Mouse (Mus musculus): ENCODE data around the gene H2-M2. TPM values are rescaled to one million over a fixed set of nuclear protein-coding genes. Genes with fewer than 3 reads are reported as not detected.
"Not testable (repeated sequence)": the region's sequence is repeated elsewhere in the genome, so short reads cannot be mapped to it uniquely, and the experiment has no call there.

H2-M2 gene
- polyA plus RNA-seq (2016; fragmentation: Nextera tagmentation; extraction: Ambion mirVana), result not detected in 2 replicates

GRCm38 (mm10) chr17:37483452-37483851, at the start of gene H2-M2:
H2-M2 (minus strand) TSS chr17:37483552.
- Histone ChIP-seq H3K36me3 (no peaks in the 10 kb centered on the region), H3K4me2 (no peak within 1 kb of the TSS), H3K9ac (no peak within 1 kb of the TSS), H3K27ac (ENCODE audit: poor library complexity, severe bottlenecking) (no peak within 1 kb of the TSS), H3K9me3 (replicated peaks) (peaks cover 21% of the 10 kb centered on the region), H3K4me3 (no peak within 1 kb of the TSS), H3K4me1 (replicated peaks) (no peaks in the 10 kb centered on the region), H3K27me3 (replicated peaks) (no peaks in the 10 kb centered on the region)
- ATAC-seq (ENCODE audit: insufficient number of reproducible peaks, low FRiP score), result no peak
- WGBS, result 66% methylated on average over 2 of the region's 2 CpGs

- H3K36me3 ChIP-seq; H3K4me2 ChIP-seq; H3K9ac ChIP-seq; H3K4me1 ChIP-seq (replicated peaks); ATAC-seq (ENCODE audit: insufficient number of reproducible peaks, low FRiP score); H3K9me3 ChIP-seq (replicated peaks); H3K27me3 ChIP-seq (replicated peaks); H3K4me3 ChIP-seq; H3K27ac ChIP-seq (ENCODE audit: poor library complexity, severe bottlenecking): not testable (repeated sequence)
- 46% methylated on average over 1 of the region's 1 CpGs for WGBS
Measured at GRCm38 (mm10) chr17:37525427-37525826, 42.1 kb upstream of the H2-M2 start.

- H3K36me3 ChIP-seq; H3K9ac ChIP-seq; H3K4me2 ChIP-seq; H3K9me3 ChIP-seq (replicated peaks); ATAC-seq (ENCODE audit: insufficient number of reproducible peaks, low FRiP score); H3K4me1 ChIP-seq (replicated peaks); H3K4me3 ChIP-seq; H3K27ac ChIP-seq (ENCODE audit: poor library complexity, severe bottlenecking); H3K27me3 ChIP-seq (replicated peaks): not testable (repeated sequence)
Measured at GRCm38 (mm10) chr17:37524612-37525011, 41.3 kb upstream of the H2-M2 start.

- no peak for ATAC-seq (ENCODE audit: insufficient number of reproducible peaks, low FRiP score)
- 80% methylated on average over 4 of the region's 4 CpGs for WGBS
- H3K4me1 ChIP-seq (replicated peaks), result no peaks in the 10 kb centered on the region
Measured at GRCm38 (mm10) chr17:37507730-37508129, 24.4 kb upstream of the H2-M2 start, which contains the start of gene Olfr111. Olfr111 (plus strand) TSS chr17:37508030.

GRCm38 (mm10) chr17:37491930-37492518, 8.7 kb upstream of the H2-M2 start, which contains the start of gene Olfr110:
Olfr110 (plus strand) TSS chr17:37492468.
- H3K36me3 ChIP-seq, result no peaks in the 10 kb centered on the region
- no peaks in the 10 kb centered on the region for H3K4me1 ChIP-seq (replicated peaks)
- WGBS, result 23% methylated on average over 1 of the region's 1 CpGs
- H3K27me3 ChIP-seq (replicated peaks), result no peaks in the 10 kb centered on the region
- no peak for ATAC-seq (ENCODE audit: insufficient number of reproducible peaks, low FRiP score)
- H3K27ac ChIP-seq (ENCODE audit: poor library complexity, severe bottlenecking), result no peak within 1 kb of the TSS
- no peaks in the 10 kb centered on the region for H3K9me3 ChIP-seq (replicated peaks)
- H3K4me3 ChIP-seq, result no peak within 1 kb of the TSS
- no peak within 1 kb of the TSS for H3K9ac ChIP-seq
- no peak within 1 kb of the TSS for H3K4me2 ChIP-seq

More at GRCm38 (mm10) chr17:37507730-37508129, 24.4 kb upstream of the H2-M2 start, which contains the start of gene Olfr111:
- Histone ChIP-seq H3K4me2 (no peak within 1 kb of the TSS), H3K9me3 (replicated peaks) (peaks cover 6% of the 10 kb centered on the region; the same call in 1 of the 2 replicates), H3K36me3 (no peaks in the 10 kb centered on the region), H3K27me3 (replicated peaks) (no peaks in the 10 kb centered on the region), H3K4me3 (no peak within 1 kb of the TSS), H3K27ac (ENCODE audit: poor library complexity, severe bottlenecking) (no peak within 1 kb of the TSS), H3K9ac (no peak within 1 kb of the TSS)

GRCm38 (mm10) chr17:37458616-37459015, 24.7 kb downstream of the H2-M2 start, which contains the start of gene Olfr109:
Olfr109 (plus strand) TSS chr17:37458916.
- H3K4me1 ChIP-seq (replicated peaks), result no peaks in the 10 kb centered on the region

GRCm38 (mm10) chr17:37445180-37445579, 38.2 kb downstream of the H2-M2 start, which contains the start of gene Olfr108:
Olfr108 (plus strand) TSS chr17:37445480.
- H3K36me3 ChIP-seq, result no peaks in the 10 kb centered on the region
- H3K4me3 ChIP-seq, result no peak within 1 kb of the TSS
- no peaks in the 10 kb centered on the region for H3K9me3 ChIP-seq (replicated peaks)
- WGBS, result 84% methylated on average over 1 of the region's 1 CpGs
- ATAC-seq (ENCODE audit: insufficient number of reproducible peaks, low FRiP score), result no peak
- H3K27ac ChIP-seq (ENCODE audit: poor library complexity, severe bottlenecking), result no peak within 1 kb of the TSS
- H3K4me2 ChIP-seq, result no peak within 1 kb of the TSS
- no peaks in the 10 kb centered on the region for H3K4me1 ChIP-seq (replicated peaks)
- no peaks in the 10 kb centered on the region for H3K27me3 ChIP-seq (replicated peaks)
- H3K9ac ChIP-seq, result no peak within 1 kb of the TSS

More at GRCm38 (mm10) chr17:37458616-37459015, 24.7 kb downstream of the H2-M2 start, which contains the start of gene Olfr109:
- no peak for ATAC-seq (ENCODE audit: insufficient number of reproducible peaks, low FRiP score)
- 72% methylated on average over 1 of the region's 1 CpGs for WGBS
- H3K4me3 ChIP-seq, result no peak within 1 kb of the TSS
- H3K27ac ChIP-seq (ENCODE audit: poor library complexity, severe bottlenecking), result no peak within 1 kb of the TSS
- no peaks in the 10 kb centered on the region for H3K27me3 ChIP-seq (replicated peaks)
- no peaks in the 10 kb centered on the region for H3K9me3 ChIP-seq (replicated peaks)
- H3K36me3 ChIP-seq, result no peaks in the 10 kb centered on the region
- H3K4me2 ChIP-seq, result no peak within 1 kb of the TSS
- H3K9ac ChIP-seq, result no peak within 1 kb of the TSS

Other genes with a start within 250 kb of the H2-M2 start
- gene Olfr97, start 246.2 kb downstream of the H2-M2 start, polyA plus RNA-seq (2016; fragmentation: Nextera tagmentation; extraction: Ambion mirVana), result not detected in 2 replicates
- gene Olfr98, start 219.8 kb downstream of the H2-M2 start, polyA plus RNA-seq (2016; fragmentation: Nextera tagmentation; extraction: Ambion mirVana), result not detected in 2 replicates
- 0.57 and 0.74 TPM in 2 replicates for gene H2-M3, start 213.3 kb downstream of the H2-M2 start, polyA plus RNA-seq (2016; fragmentation: Nextera tagmentation; extraction: Ambion mirVana)
- gene Olfr99, start 200.1 kb downstream of the H2-M2 start, polyA plus RNA-seq (2016; fragmentation: Nextera tagmentation; extraction: Ambion mirVana), result not detected in 2 replicates
- not detected in 2 replicates for gene Olfr101, start 179.2 kb downstream of the H2-M2 start, polyA plus RNA-seq (2016; fragmentation: Nextera tagmentation; extraction: Ambion mirVana)
- not detected in 2 replicates for gene Olfr102, start 166.5 kb downstream of the H2-M2 start, polyA plus RNA-seq (2016; fragmentation: Nextera tagmentation; extraction: Ambion mirVana)
- gene Olfr103, start 143.9 kb downstream of the H2-M2 start, polyA plus RNA-seq (2016; fragmentation: Nextera tagmentation; extraction: Ambion mirVana), result not detected in 2 replicates
- not detected in 2 replicates for gene Olfr104-ps, start 124.0 kb downstream of the H2-M2 start, polyA plus RNA-seq (2016; fragmentation: Nextera tagmentation; extraction: Ambion mirVana)
- gene Olfr105-ps, start 104.5 kb downstream of the H2-M2 start, polyA plus RNA-seq (2016; fragmentation: Nextera tagmentation; extraction: Ambion mirVana), result not detected in 2 replicates
- gene Olfr106-ps, start 93.2 kb downstream of the H2-M2 start, polyA plus RNA-seq (2016; fragmentation: Nextera tagmentation; extraction: Ambion mirVana), result not detected in 2 replicates
- gene Olfr107, start 84.3 kb downstream of the H2-M2 start, polyA plus RNA-seq (2016; fragmentation: Nextera tagmentation; extraction: Ambion mirVana), result not detected in 2 replicates
- not detected in 2 replicates for gene Olfr108, start 38.1 kb downstream of the H2-M2 start, polyA plus RNA-seq (2016; fragmentation: Nextera tagmentation; extraction: Ambion mirVana)
- gene Olfr109, start 24.6 kb downstream of the H2-M2 start, polyA plus RNA-seq (2016; fragmentation: Nextera tagmentation; extraction: Ambion mirVana), result not detected in 2 replicates
- gene Olfr110, start 8.9 kb upstream of the H2-M2 start, polyA plus RNA-seq (2016; fragmentation: Nextera tagmentation; extraction: Ambion mirVana), result not detected in 2 replicates
- 0.10 TPM in 1 of 2 replicates, not detected in the other for gene Olfr111, start 24.5 kb upstream of the H2-M2 start, polyA plus RNA-seq (2016; fragmentation: Nextera tagmentation; extraction: Ambion mirVana)
- not detected in 2 replicates for gene Olfr112, start 85.9 kb upstream of the H2-M2 start, polyA plus RNA-seq (2016; fragmentation: Nextera tagmentation; extraction: Ambion mirVana)
- not detected in 2 replicates for gene Olfr113, start 94.1 kb upstream of the H2-M2 start, polyA plus RNA-seq (2016; fragmentation: Nextera tagmentation; extraction: Ambion mirVana)
- gene Olfr114, start 109.2 kb upstream of the H2-M2 start, polyA plus RNA-seq (2016; fragmentation: Nextera tagmentation; extraction: Ambion mirVana), result not detected in 2 replicates
- not detected in 2 replicates for gene Olfr115, start 143.6 kb upstream of the H2-M2 start, polyA plus RNA-seq (2016; fragmentation: Nextera tagmentation; extraction: Ambion mirVana)
- not detected in 2 replicates for gene Olfr116, start 143.6 kb upstream of the H2-M2 start, polyA plus RNA-seq (2016; fragmentation: Nextera tagmentation; extraction: Ambion mirVana)
- gene Olfr117, start 180.2 kb upstream of the H2-M2 start, polyA plus RNA-seq (2016; fragmentation: Nextera tagmentation; extraction: Ambion mirVana), result not detected in 2 replicates
- gene Olfr118, start 183.4 kb upstream of the H2-M2 start, polyA plus RNA-seq (2016; fragmentation: Nextera tagmentation; extraction: Ambion mirVana), result not detected in 2 replicates
- gene Olfr119, start 213.0 kb upstream of the H2-M2 start, polyA plus RNA-seq (2016; fragmentation: Nextera tagmentation; extraction: Ambion mirVana), result not detected in 2 replicates
- not detected in 2 replicates for gene Olfr120, start 238.3 kb upstream of the H2-M2 start, polyA plus RNA-seq (2016; fragmentation: Nextera tagmentation; extraction: Ambion mirVana)